Mouse (Mus musculus): ENCODE results near the gene Dbr1. TPM values are rescaled to one million over a fixed set of nuclear protein-coding genes. Genes with fewer than 3 reads are reported as not detected.
"Not testable (repeated sequence)": the region's sequence is repeated elsewhere in the genome, so short reads cannot be mapped to it uniquely, and the experiment has no call there.

Gene Dbr1
- polyA plus RNA-seq, 1 experiment from 2014 or later = 17.0 TPM

GRCm38 (mm10) chr9:99569071-99569397 lies 6.6 kb upstream of the Dbr1 start:
- peak overlapping the region; percentile 78 for H3K4me3 ChIP-seq (ENCODE audit: inconsistent target)
- 1% methylated on average over 9 of the region's 9 CpGs for WGBS (ENCODE audit: missing documents)
- peak overlapping the region; percentile 58 for H3K27ac ChIP-seq
- peaks cover 41% of the 10 kb centered on the region for H3K79me2 ChIP-seq (ENCODE audit: inconsistent target)
- no peaks in the 10 kb centered on the region for H3K36me3 ChIP-seq (ENCODE audit: inconsistent target)

DNA sequence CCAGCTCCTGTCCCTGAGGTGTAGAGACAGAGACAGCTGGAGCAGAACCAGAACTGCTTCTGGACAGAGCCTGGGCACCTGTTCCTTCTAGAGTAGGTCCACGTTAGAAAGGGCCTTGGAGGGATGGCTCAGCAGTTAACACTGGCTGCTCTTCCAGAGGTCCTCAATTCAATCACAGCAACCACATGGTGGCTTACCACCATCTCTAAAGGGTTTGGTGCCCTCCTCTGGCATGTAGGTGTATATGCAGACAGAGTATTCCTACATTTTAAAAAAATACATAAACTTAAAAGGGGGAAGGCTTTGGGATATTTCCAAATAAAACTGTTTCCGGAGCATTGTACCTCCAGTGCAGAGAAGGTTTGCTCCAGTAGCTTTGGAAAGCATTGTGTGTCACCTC lies 5.1 kb downstream of the Dbr1 start:
- Histone ChIP-seq H3K27ac (no peak overlapping the region), H3K79me2 (ENCODE audit: inconsistent target) (peaks cover 43% of the 10 kb centered on the region), H3K36me3 (ENCODE audit: inconsistent target) (peaks cover 48% of the 10 kb centered on the region), H3K4me3 (ENCODE audit: inconsistent target) (no peak overlapping the region)
- WGBS (ENCODE audit: missing documents) = 44% methylated on average over 2 of the region's 2 CpGs

GRCm38 (mm10) chr9:99587505-99588202 lies 12.1 kb downstream of the Dbr1 start:
- no peaks in the 10 kb centered on the region for H3K79me2 ChIP-seq (ENCODE audit: inconsistent target)
- H3K36me3 ChIP-seq (ENCODE audit: inconsistent target) = peaks cover 11% of the 10 kb centered on the region
- no peak overlapping the region for H3K27ac ChIP-seq
- H3K4me3 ChIP-seq (ENCODE audit: inconsistent target) = no peak overlapping the region
- WGBS (ENCODE audit: missing documents) = 39% methylated on average over 8 of the region's 8 CpGs

GRCm38 (mm10) chr9:99591144-99591543 lies 15.5 kb downstream of the Dbr1 start:
- Histone ChIP-seq H3K79me2 (ENCODE audit: inconsistent target) (no peaks in the 10 kb centered on the region), H3K27ac (no peak overlapping the region), H3K4me3 (ENCODE audit: inconsistent target) (no peak overlapping the region), H3K36me3 (ENCODE audit: inconsistent target) (no peaks in the 10 kb centered on the region)
- WGBS (ENCODE audit: missing documents) = 40% methylated on average over 8 of the region's 8 CpGs

DNA sequence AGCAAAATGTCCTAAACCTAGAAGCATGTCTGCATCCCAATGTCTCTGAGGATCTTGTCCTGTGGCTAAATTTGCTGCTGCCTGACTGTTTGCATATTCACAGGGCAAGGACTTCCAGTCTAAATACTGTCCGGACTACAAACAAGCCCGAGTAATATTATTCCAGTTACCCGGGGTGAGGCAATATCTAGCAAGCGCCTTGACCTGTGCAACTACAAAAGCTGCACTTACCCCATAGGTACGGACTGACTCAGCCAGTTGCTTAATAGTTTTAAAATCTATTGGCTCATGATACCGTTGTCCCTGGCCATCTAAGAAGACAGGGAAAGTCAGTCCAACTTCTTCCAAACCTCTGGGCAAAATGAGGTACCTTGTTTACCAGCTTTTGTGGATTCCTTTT lies 23.5 kb downstream of the Dbr1 start:
- not testable (repeated sequence) for H3K4me3 ChIP-seq (ENCODE audit: inconsistent target); H3K36me3 ChIP-seq (ENCODE audit: inconsistent target); H3K27ac ChIP-seq; H3K79me2 ChIP-seq (ENCODE audit: inconsistent target)
- 96% methylated on average over 6 of the region's 6 CpGs for WGBS (ENCODE audit: missing documents)

GRCm38 (mm10) chr9:99603566-99603965 lies 28.0 kb downstream of the Dbr1 start:
- H3K79me2 ChIP-seq (ENCODE audit: inconsistent target) = no peaks in the 10 kb centered on the region
- H3K4me3 ChIP-seq (ENCODE audit: inconsistent target) = no peak overlapping the region
- no peak overlapping the region for H3K27ac ChIP-seq
- 78% methylated on average over 2 of the region's 2 CpGs for WGBS (ENCODE audit: missing documents)
- H3K36me3 ChIP-seq (ENCODE audit: inconsistent target) = no peaks in the 10 kb centered on the region

DNA sequence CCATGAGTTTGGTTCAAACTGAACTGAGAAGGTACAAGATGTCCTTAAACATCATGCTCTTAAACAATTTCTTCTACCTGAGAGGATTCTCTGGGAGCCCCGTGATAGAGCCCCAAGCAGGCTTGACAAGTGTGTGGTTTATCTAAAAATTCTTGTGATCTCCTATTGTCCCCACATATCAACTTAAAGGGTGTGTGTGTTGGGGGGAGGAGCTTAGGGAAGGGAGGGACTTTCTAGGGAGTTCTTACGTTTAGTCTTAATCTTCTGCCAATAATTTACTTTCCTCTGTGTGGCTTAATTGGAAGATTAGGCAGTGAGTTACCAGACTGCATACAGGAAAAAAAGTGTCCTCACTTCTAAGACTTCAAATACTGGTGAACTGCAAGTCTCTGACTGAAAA lies 36.6 kb downstream of the Dbr1 start, which contains the start of gene A4gnt:
Gene A4gnt (plus strand): TSS at position 301 of the 400 bp plus-strand sequence.
- no peak within 1 kb of the TSS for H3K27ac ChIP-seq
- H3K79me2 ChIP-seq (ENCODE audit: inconsistent target) = no peaks in the 10 kb centered on the region
- H3K36me3 ChIP-seq (ENCODE audit: inconsistent target) = no peaks in the 10 kb centered on the region
- 41% methylated on average over 2 of the region's 2 CpGs for WGBS (ENCODE audit: missing documents)
- no peak within 1 kb of the TSS for H3K4me3 ChIP-seq (ENCODE audit: inconsistent target)

DNA sequence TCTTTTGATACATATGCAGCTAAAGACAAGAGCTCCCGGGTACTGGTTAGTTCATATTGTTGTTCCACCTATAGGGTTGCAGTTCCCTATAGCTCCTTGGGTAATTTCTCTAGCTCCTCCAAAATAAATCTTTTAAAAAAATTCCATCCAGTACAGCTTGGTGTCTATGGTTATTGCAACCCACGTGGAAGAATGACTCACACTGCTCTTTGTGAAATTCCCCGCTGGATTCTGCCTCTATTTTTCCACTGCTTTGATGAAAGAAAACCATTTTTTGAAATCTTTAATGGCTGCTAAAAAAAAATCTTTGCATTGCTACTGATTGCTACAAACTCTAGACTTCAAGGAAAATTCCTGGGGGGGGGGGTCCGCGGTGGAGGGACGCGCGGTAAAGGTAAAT lies 44.1 kb downstream of the Dbr1 start:
- WGBS (ENCODE audit: missing documents) = 97% methylated on average over 7 of the region's 8 CpGs
- no peak overlapping the region for H3K27ac ChIP-seq
- H3K4me3 ChIP-seq (ENCODE audit: inconsistent target) = no peak overlapping the region
- no peaks in the 10 kb centered on the region for H3K36me3 ChIP-seq (ENCODE audit: inconsistent target)
- no peaks in the 10 kb centered on the region for H3K79me2 ChIP-seq (ENCODE audit: inconsistent target)

GRCm38 (mm10) chr9:99620196-99620595 lies 44.6 kb downstream of the Dbr1 start:
- no peak overlapping the region for H3K27ac ChIP-seq
- H3K36me3 ChIP-seq (ENCODE audit: inconsistent target) = no peaks in the 10 kb centered on the region
- H3K4me3 ChIP-seq (ENCODE audit: inconsistent target) = no peak overlapping the region
- 96% methylated on average over 11 of the region's 11 CpGs for WGBS (ENCODE audit: missing documents)
- H3K79me2 ChIP-seq (ENCODE audit: inconsistent target) = no peaks in the 10 kb centered on the region

- no peaks in the 10 kb centered on the region for H3K79me2 ChIP-seq (ENCODE audit: inconsistent target)
- H3K27ac ChIP-seq = no peak overlapping the region
- no peak overlapping the region for H3K4me3 ChIP-seq (ENCODE audit: inconsistent target)
- WGBS (ENCODE audit: missing documents) = 93% methylated on average over 1 of the region's 1 CpGs
- H3K36me3 ChIP-seq (ENCODE audit: inconsistent target) = no peaks in the 10 kb centered on the region
These were observed 46.4 kb downstream of the Dbr1 start for GRCm38 (mm10) chr9:99622034-99622433.

GRCm38 (mm10) chr9:99622966-99623365 lies 47.4 kb downstream of the Dbr1 start:
- H3K27ac ChIP-seq = no peak overlapping the region
- no peaks in the 10 kb centered on the region for H3K79me2 ChIP-seq (ENCODE audit: inconsistent target)
- no peaks in the 10 kb centered on the region for H3K36me3 ChIP-seq (ENCODE audit: inconsistent target)
- no peak overlapping the region for H3K4me3 ChIP-seq (ENCODE audit: inconsistent target)
- 74% methylated on average over 2 of the region's 2 CpGs for WGBS (ENCODE audit: missing documents)

GRCm38 (mm10) chr9:99624117-99624516 lies 48.5 kb downstream of the Dbr1 start:
- Histone ChIP-seq H3K79me2 (ENCODE audit: inconsistent target) (no peaks in the 10 kb centered on the region), H3K4me3 (ENCODE audit: inconsistent target) (no peak overlapping the region), H3K36me3 (ENCODE audit: inconsistent target) (no peaks in the 10 kb centered on the region), H3K27ac (no peak overlapping the region)
- WGBS (ENCODE audit: missing documents) = 83% methylated on average over 6 of the region's 6 CpGs

DNA sequence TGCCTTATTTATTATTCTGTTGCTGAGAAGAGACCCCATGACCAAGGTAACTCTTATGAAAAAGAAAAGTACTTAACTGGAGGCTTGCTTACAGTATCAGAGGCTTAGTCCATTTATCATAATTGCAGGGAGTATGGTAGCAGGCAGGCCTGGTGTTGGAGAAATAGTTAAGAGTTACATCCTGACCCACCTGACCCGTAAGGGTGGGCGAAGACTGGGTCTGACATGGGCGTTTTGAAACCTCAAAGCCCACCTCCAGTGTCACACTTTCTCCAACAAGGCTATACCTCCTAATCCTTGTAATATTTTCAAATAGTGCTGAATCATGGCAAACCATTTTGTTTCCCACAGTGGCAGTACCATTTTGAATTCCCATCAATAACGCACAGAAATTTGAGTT lies 53.0 kb downstream of the Dbr1 start:
- Histone ChIP-seq H3K79me2 (ENCODE audit: inconsistent target) (no peaks in the 10 kb centered on the region), H3K4me3 (ENCODE audit: inconsistent target) (no peak overlapping the region), H3K36me3 (ENCODE audit: inconsistent target) (no peaks in the 10 kb centered on the region), H3K27ac (no peak overlapping the region)
- WGBS (ENCODE audit: missing documents) = 92% methylated on average over 4 of the region's 4 CpGs

GRCm38 (mm10) chr9:99629281-99630011 lies 53.8 kb downstream of the Dbr1 start, which contains the start of gene Dzip1l:
Dzip1l (plus strand) TSS chr9:99629496.
- Histone ChIP-seq H3K36me3 (ENCODE audit: inconsistent target) (no peaks in the 10 kb centered on the region), H3K79me2 (ENCODE audit: inconsistent target) (no peaks in the 10 kb centered on the region), H3K4me3 (ENCODE audit: inconsistent target) (no peak within 1 kb of the TSS), H3K27ac (no peak within 1 kb of the TSS)
- WGBS (ENCODE audit: missing documents) = 8% methylated on average over 43 of the region's 44 CpGs

GRCm38 (mm10) chr9:99630071-99630470 lies 54.5 kb downstream of the Dbr1 start:
- 21% methylated on average over 11 of the region's 11 CpGs for WGBS (ENCODE audit: missing documents)
- H3K79me2 ChIP-seq (ENCODE audit: inconsistent target) = no peaks in the 10 kb centered on the region
- H3K4me3 ChIP-seq (ENCODE audit: inconsistent target) = no peak overlapping the region
- H3K27ac ChIP-seq = no peak overlapping the region
- H3K36me3 ChIP-seq (ENCODE audit: inconsistent target) = no peaks in the 10 kb centered on the region
